Mouse (Mus musculus) embryonic facial prominence, embryonic 10.5 days (tissue): ENCODE results near the gene Rexo2. TPM values are rescaled to one million over a fixed set of nuclear protein-coding genes. Genes with fewer than 3 reads are reported as not detected.
A peak's percentile ranks its signal among the peaks of the same experiment; 100 is the strongest.
"Not testable (repeated sequence)": the region's sequence is repeated elsewhere in the genome, so short reads cannot be mapped to it uniquely, and the experiment has no call there.

Experiments used
- DNase-seq: peaks from one replicate; pipeline ENCODE4 v3.0.0-alpha.2; 2017; ENCODE audit warnings: low spot score
- H3K27ac ChIP-seq: fragments of 300-500 bp; sonication (generic); replicated peaks from 2 replicates; pipeline ENCODE4 v1.5.1; 2016; ENCODE audit warnings: mild to moderate bottlenecking
- H3K27me3 ChIP-seq: fragments of 300-500 bp; sonication (generic); replicated peaks from 2 replicates; pipeline ENCODE4 v1.6.1; 2016; ENCODE audit warnings: low read depth, mild to moderate bottlenecking; ENCODE audit not compliant: poor library complexity, severe bottlenecking
- H3K36me3 ChIP-seq: fragments of 300-500 bp; sonication (generic); replicated peaks from 2 replicates; pipeline ENCODE4 v1.6.1; 2016; ENCODE audit warnings: mild to moderate bottlenecking, moderate library complexity
- H3K4me1 ChIP-seq: fragments of 300-500 bp; sonication (generic); 2 replicates; pipeline ENCODE4 v1.6.1; 2016
- H3K4me3 ChIP-seq: fragments of 300-500 bp; sonication (generic); 2 replicates; pipeline ENCODE4 v1.5.1; 2016; ENCODE audit warnings: mild to moderate bottlenecking, moderate library complexity
- H3K9me3 ChIP-seq: fragments of 300-500 bp; sonication (generic); 2 replicates; pipeline ENCODE4 v1.6.1; 2016; ENCODE audit warnings: mild to moderate bottlenecking
- WGBS: fragments of 180-500 bp; shearing (Covaris S2); methylation state at CpG from one replicate; pipeline ENCODE4 v1.1.7; 2016; 5-methylcytosine and 5-hydroxymethylcytosine counted together
- polyA plus RNA-seq: library from polyadenylated mRNA; unstranded; fragments of >200 nt; fragmentation: Nextera tagmentation; extraction: Ambion mirVana; gene quantifications from 2 replicates; pipeline ENCODE4 v1.2.1, GENCODE M21; 2016

Gene Rexo2
- polyA plus RNA-seq = 109 and 110 TPM in 2 replicates

DNA sequence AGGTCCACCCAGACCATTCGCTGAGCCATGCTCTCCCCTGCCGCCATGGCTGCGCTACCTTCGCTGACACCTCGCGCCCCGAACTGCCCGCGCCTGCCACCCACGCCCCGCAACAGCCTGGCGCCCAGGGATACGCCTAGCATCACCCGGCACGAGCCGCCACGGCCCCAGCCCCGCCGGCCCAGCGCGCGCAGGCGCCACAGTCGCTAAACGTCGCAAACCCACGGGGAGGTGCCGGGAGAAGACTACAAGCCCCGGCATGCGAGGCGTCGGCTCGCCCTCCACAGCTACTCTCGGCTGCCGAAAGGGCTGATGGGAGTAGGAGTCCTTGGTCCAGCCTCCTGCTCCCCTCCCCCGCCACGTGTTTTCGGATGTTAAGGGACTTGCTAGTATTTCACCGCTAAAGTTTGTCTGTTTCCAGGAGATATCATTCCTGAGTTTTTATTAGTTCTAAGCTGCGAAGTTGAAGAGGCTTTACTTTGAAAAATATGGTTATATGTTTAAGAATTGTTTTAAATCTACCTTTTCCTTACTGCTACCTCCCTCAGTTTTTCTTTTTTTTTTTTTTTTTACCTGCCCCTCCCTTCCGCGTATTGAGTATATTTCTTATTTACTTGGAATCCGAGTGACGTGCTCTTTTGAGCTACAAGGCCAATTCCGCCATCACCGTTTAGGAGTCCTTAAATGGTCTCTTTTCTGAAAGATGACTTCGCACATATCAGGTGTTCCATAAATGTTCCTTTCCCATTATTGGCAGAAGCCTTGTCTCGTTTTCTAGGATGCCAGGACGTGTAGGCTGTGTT lies at the start of gene Rexo2:
Gene Rexo2 (minus strand): TSS at position 213 of the 803 bp plus-strand sequence.
- peak within 1 kb of the TSS; percentile 87 for H3K27ac ChIP-seq
- 1% methylated on average over 49 of the region's 49 CpGs for WGBS
- DNase-seq = peak; percentile 93
- no peaks in the 10 kb centered on the region for H3K9me3 ChIP-seq
- H3K4me1 ChIP-seq = peaks cover 14% of the 10 kb centered on the region
- H3K36me3 ChIP-seq = peaks cover 33% of the 10 kb centered on the region
- H3K27me3 ChIP-seq = no peaks in the 10 kb centered on the region
- H3K4me3 ChIP-seq = peak within 1 kb of the TSS; percentile 88

DNA sequence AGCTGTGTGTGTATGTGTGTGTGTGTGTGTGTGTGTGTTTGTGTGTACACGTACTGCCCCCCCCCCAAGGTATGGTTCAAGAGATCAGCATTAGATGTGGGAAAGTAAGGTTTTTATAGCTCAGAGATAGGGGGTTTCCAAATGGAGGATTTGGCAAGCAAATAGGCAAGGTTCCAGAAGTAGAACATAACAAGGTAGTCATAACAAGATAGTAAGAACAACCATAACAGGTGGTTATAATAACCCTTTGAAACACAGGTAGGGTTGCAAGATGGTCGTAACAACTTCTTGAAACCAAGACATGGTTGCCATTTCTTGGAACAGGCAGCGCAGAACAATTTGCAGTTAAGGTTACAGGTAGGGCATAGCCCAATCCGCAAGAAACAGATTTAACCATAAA lies 46.1 kb upstream of the Rexo2 start:
- Histone ChIP-seq H3K9me3 (no peaks in the 10 kb centered on the region), H3K36me3 (no peaks in the 10 kb centered on the region), H3K4me3 (no peak overlapping the region), H3K4me1 (no peaks in the 10 kb centered on the region), H3K27ac (no peak overlapping the region), H3K27me3 (no peaks in the 10 kb centered on the region)
- WGBS = 91% methylated on average over 4 of the region's 4 CpGs
- DNase-seq = no peak

DNA sequence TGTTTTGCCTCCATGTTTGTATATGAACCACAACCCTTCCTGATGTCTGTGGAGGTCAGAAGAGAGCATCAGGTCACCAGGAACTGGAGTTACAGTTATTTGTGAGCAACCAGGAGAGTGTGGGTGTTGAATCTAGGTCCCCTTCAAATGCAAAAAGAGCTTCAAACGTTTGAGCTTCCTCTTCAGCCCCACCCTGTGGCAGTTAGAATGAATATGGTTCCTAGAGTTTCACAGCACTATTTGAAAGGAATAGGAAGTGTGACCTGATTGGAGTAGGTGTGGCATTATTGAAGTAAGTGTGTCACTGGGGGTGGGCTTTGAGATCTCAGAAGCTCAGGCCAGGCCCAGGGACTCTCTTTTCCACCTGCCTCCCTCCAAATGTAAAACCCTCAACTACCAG lies 45.1 kb upstream of the Rexo2 start:
- DNase-seq = no peak

DNA sequence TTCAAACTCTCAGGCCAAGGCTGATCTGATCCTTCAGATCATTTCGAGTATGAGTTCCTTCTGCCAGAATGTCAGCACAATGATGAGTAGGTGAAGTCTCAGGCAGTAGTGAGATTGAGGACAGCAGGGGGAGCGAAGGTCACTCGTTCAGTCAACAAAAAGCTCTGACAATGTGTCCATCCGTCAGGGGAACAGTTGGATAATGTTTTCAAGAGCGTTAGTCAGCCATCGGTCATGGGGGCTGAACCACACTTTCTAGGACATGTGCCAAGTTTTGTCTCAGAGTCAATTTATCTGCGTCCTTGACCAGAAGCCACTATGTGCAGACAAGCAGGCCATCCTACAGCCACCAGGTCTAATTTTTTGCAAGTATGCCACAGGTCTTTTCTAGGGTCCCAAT lies 40.0 kb upstream of the Rexo2 start:
- H3K4me3 ChIP-seq, H3K9me3 ChIP-seq: not testable (repeated sequence)
- 53% methylated on average over 5 of the region's 7 CpGs for WGBS

More for the DNA sequence above, 45.1 kb upstream of the Rexo2 start:
- no peaks in the 10 kb centered on the region for H3K27me3 ChIP-seq
- H3K27ac ChIP-seq = no peak overlapping the region
- no peak overlapping the region for H3K4me3 ChIP-seq
- 18% methylated on average over 1 of the region's 1 CpGs for WGBS
- no peaks in the 10 kb centered on the region for H3K9me3 ChIP-seq
- H3K36me3 ChIP-seq = no peaks in the 10 kb centered on the region
- no peaks in the 10 kb centered on the region for H3K4me1 ChIP-seq

DNA sequence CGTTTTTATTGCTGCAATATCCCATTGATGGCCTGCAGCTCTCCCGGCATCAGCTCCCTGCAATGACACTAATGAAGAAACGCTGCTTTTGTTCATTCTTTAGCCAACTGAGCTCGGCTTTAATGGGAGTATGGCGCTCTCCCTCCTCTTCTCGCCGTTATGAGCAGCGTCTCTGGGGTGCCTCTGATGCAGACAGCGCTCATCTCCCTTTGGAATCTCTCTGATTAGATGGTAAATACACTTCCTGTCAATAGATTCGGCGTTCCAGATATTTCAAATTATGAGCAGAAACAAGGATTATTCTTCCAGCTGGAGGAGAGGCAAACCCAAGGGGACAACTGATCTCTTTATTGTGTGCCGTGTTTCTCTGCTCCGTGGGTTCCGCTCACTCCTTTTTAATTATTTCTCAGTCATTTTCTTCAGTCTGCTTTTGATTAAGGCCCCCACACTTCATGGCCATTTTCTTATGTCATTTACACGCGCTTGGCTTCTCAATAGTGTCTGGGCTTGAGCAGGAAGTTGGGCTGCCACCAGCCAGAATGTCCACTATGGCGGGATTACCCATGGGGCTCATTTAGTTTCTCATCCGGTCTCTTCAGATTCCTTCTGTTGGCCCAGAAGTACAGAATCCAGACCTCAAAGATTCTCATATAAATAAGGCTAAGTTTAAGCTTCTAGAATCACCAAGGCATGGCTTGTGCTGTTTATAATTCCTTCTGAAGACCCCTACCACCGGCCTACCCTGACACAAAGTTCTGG lies 37.1 kb upstream of the Rexo2 start:
- DNase-seq = peak; percentile 9
- H3K36me3 ChIP-seq = no peaks in the 10 kb centered on the region
- 58% methylated on average over 19 of the region's 19 CpGs for WGBS

More for the DNA sequence above, 40.0 kb upstream of the Rexo2 start:
- H3K27me3 ChIP-seq, DNase-seq, H3K36me3 ChIP-seq, H3K27ac ChIP-seq: not testable (repeated sequence)
- peaks cover 12% of the 10 kb centered on the region; the same call in 1 of the 2 replicates for H3K4me1 ChIP-seq

DNA sequence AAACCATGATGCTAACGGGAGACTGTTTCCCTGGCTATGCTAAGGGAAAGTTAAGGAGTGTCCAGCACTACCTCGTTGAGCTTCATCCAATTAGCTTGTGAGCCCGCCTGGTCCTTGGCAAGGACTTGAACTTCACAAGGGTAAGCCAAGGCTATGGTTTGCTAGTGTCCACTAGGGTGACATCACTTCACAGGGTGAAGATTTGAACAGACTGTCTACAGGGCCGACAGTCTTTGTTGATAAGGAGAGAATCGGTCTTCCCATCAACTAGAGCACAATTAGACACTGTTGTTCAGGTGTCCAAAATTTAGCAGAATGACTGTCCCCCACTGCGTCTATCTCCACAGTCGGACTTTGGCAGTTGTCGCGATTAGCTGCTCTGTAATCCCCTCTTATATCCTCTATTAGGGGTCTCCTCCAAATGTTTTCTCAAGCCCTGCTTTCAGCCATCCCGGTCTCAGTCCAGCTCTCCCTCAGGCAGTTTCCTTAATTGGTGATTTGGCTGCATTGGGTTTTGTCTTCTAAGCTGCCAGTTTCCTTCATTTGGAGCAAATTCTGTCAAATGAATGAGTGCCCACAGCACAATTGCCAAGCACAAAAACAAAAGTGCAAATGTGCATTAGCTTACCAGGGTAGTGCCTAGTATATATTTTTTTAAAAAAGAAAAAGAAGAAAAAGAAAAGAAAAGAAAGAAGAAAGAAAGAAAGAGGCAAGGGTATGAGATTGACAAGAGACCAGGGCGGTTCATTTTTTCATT lies 36.4 kb upstream of the Rexo2 start:
- Histone ChIP-seq H3K27me3 (no peaks in the 10 kb centered on the region; the same call in 1 of the 2 replicates), H3K4me1 (peaks cover 12% of the 10 kb centered on the region; the same call in 1 of the 2 replicates), H3K9me3 (no peaks in the 10 kb centered on the region), H3K27ac (no peak overlapping the region; the same call in 1 of the 2 replicates), H3K4me3 (no peak overlapping the region), H3K36me3 (no peaks in the 10 kb centered on the region)
- WGBS = 58% methylated on average over 11 of the region's 11 CpGs
- DNase-seq = no peak

More for the DNA sequence above, 37.1 kb upstream of the Rexo2 start:
- H3K4me1 ChIP-seq = peaks cover 12% of the 10 kb centered on the region; the same call in 1 of the 2 replicates
- H3K27ac ChIP-seq = peak overlapping the region; percentile 14; the same call in 1 of the 2 replicates
- H3K9me3 ChIP-seq = no peaks in the 10 kb centered on the region
- no peaks in the 10 kb centered on the region; the same call in 1 of the 2 replicates for H3K27me3 ChIP-seq
- H3K4me3 ChIP-seq = no peak overlapping the region

DNA sequence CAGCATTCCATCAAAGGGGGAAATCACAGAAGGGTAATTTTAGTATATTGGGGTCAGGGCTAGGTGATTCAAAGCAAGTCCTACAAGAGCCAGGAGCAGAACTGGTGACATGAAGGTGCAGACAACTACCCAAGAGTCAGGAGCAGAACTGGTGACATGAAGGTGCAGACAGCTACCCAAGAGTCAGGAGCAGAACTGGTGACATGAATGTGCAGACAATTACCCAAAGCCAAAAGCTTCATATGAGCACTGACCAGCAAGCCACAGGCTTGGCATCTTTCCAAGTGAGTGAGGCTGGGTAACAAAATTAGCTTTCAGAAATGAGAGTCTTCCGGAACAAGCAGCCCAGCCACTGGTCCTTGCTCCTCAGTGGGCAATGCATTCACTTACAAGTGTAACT lies 34.9 kb upstream of the Rexo2 start:
- H3K9me3 ChIP-seq = no peaks in the 10 kb centered on the region
- H3K27me3 ChIP-seq = no peaks in the 10 kb centered on the region; the same call in 1 of the 2 replicates
- H3K4me1 ChIP-seq = peaks cover 12% of the 10 kb centered on the region; the same call in 1 of the 2 replicates
- WGBS = 88% methylated on average over 1 of the region's 1 CpGs
- no peak overlapping the region for H3K27ac ChIP-seq
- H3K36me3 ChIP-seq = no peaks in the 10 kb centered on the region
- DNase-seq = no peak
- H3K4me3 ChIP-seq = no peak overlapping the region

DNA sequence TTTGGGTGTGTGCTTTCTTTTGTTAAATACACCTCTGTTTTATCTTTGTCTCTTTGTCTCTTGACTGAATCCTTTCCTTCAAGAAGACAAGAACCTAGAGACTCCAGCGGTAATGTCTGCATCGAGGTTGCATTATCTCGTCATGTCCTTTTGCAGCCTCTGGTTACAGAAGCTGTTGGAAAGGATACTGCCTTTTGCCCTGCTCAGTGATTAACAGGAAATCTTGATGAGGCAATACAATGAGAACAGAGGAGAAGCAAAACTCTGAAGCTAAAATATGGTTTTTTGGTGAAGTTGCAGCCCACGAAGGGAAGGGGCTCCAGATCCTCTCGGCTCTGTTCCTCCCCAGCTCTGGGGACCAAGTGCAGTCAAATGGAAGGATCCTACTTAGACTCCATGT lies 29.7 kb upstream of the Rexo2 start:
- WGBS = 88% methylated on average over 5 of the region's 5 CpGs
- no peak for DNase-seq
- Histone ChIP-seq H3K9me3 (no peaks in the 10 kb centered on the region), H3K27me3 (no peaks in the 10 kb centered on the region), H3K36me3 (no peaks in the 10 kb centered on the region), H3K27ac (no peak overlapping the region), H3K4me3 (no peak overlapping the region), H3K4me1 (no peaks in the 10 kb centered on the region)

DNA sequence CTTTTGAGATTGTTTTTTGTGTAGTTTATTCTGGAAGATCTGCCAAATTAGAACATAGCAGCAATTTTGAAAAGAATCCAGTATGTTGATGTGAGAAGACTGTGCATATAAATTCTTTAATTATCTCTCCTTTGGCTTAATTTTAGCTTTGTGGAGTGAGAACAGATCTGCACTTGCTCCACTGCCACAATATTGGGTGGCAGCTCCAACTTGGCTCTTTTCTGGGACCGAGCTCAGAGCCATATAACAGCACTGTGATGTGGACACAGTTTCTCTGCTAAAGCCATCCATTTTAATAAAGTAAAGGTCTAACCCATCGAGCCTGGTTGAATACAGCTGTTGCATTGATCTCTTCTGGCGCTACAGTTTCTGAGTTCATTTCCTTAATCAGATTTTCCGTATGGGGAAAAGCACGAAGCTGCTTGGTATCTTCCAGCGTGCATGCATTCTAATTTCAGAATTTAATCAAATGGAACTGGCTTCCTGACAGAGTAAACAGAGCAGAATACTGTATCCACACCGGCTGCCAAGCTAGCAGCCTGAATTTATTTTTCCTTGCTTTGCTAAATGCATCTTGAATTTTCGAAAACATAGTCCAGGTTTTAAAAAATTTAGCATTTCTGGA lies 24.4 kb upstream of the Rexo2 start:
- Histone ChIP-seq H3K4me3 (no peak overlapping the region), H3K27me3 (no peaks in the 10 kb centered on the region), H3K9me3 (no peaks in the 10 kb centered on the region), H3K27ac (no peak overlapping the region), H3K36me3 (no peaks in the 10 kb centered on the region), H3K4me1 (no peaks in the 10 kb centered on the region)
- DNase-seq = no peak
- WGBS = 80% methylated on average over 8 of the region's 8 CpGs

DNA sequence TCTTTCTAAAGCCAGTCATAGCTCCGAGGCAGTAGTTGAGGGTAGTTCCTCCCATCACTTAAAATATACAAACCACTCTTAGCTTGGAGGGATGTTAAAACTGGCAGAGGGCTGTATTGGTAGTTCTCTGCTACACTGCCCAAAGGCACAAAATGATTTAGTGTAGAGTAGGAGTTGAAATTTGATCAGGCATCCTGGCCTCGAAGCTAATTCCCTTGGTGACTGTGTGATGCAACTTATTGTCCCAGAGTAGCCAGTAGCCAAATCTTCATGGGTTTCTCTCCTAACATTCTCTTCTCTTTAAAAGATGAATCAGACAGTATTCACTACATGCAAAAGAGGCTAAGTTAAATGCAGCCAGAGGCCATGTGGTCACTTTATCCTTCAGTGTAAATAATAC lies 22.6 kb upstream of the Rexo2 start:
- H3K4me1 ChIP-seq = no peaks in the 10 kb centered on the region
- no peak overlapping the region for H3K27ac ChIP-seq
- H3K27me3 ChIP-seq = no peaks in the 10 kb centered on the region
- no peaks in the 10 kb centered on the region for H3K36me3 ChIP-seq
- WGBS = 59% methylated on average over 2 of the region's 2 CpGs
- no peak for DNase-seq
- no peaks in the 10 kb centered on the region for H3K9me3 ChIP-seq
- H3K4me3 ChIP-seq = no peak overlapping the region

DNA sequence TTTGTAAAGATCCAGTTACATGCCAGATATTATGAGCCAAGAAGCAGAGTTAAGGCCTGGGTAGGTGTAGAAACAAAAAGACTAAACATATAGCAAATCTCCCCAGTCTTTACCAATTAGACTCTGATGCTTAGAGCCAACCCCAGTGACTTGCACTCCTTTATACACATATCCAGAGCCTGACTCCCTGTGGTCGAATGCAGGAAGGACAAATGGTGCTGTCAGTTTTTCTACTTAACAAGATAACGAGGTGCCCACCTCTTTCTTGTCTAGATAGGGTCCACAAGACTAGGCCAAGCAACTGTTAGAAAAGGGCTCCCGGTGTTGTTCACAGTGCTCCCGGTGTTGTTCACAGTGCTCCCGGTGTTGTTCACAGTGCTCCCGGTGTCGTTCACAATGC lies 20.8 kb upstream of the Rexo2 start:
- Histone ChIP-seq H3K4me3 (no peak overlapping the region), H3K27me3 (peaks cover 8% of the 10 kb centered on the region; the same call in 1 of the 2 replicates), H3K36me3 (no peaks in the 10 kb centered on the region), H3K9me3 (no peaks in the 10 kb centered on the region), H3K27ac (no peak overlapping the region), H3K4me1 (peaks cover under 1% of the 10 kb centered on the region)
- DNase-seq = no peak
- WGBS = 86% methylated on average over 7 of the region's 7 CpGs

DNA sequence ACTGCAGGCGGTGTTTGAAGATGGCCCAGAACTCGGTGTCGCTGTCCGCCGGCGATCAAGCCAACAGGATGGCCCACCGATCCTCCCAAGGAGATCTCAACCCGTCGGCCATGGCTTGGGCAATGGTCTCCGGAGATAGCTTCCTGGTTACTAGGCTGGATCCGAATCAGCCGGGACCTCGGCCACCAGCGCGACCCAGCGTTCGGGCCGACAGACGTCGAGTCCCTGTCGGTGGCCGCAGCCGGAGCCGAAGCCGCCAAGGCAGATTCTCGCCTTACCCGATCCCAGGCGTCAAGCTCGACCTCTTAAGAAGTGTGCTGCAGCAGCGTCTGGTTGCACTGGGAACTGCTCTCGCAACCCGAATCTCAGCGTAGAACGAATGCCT lies 15.1 kb upstream of the Rexo2 start:
- Histone ChIP-seq H3K9me3 (no peaks in the 10 kb centered on the region), H3K4me1 (peaks cover 16% of the 10 kb centered on the region), H3K36me3 (peaks cover 33% of the 10 kb centered on the region), H3K4me3 (peak overlapping the region; percentile 83), H3K27ac (peak overlapping the region; percentile 96), H3K27me3 (peaks cover 8% of the 10 kb centered on the region; the same call in 1 of the 2 replicates)
- DNase-seq = no peak
- 4% methylated on average over 34 of the region's 34 CpGs for WGBS
